Mouse (Mus musculus) lung, postnatal 0 days (tissue): Measurements from ENCODE around the gene Asb2. TPM values are rescaled to one million over a fixed set of nuclear protein-coding genes. Genes with fewer than 3 reads are reported as not detected.

Source experiments
- ATAC-seq: fragments of 200-750 bp; cut with Nextera tagmentation; 2 replicates; pipeline ENCODE4 v1.8.0; 2017; ENCODE audit warnings: moderate library complexity
- DNase-seq: peaks from one replicate; pipeline ENCODE4 v3.0.0-alpha.2; 2016; ENCODE audit warnings: low spot score
- H3K27ac ChIP-seq: fragments of 300-500 bp; sonication (generic); 2 replicates; pipeline ENCODE4 v1.5.1; 2014; ENCODE audit warnings: antibody characterized with exemption, mild to moderate bottlenecking, low read length, mixed read lengths
- H3K27me3 ChIP-seq: fragments of 300-500 bp; sonication (generic); replicated peaks from 2 replicates; pipeline ENCODE4 v1.6.1; 2014; ENCODE audit warnings: low read length, mixed read lengths; ENCODE audit not compliant: insufficient read depth
- H3K36me3 ChIP-seq: fragments of 300-500 bp; sonication (generic); 2 replicates; pipeline ENCODE4 v1.6.1; 2014; ENCODE audit warnings: low read length, mixed read lengths; ENCODE audit not compliant: insufficient read depth
- H3K4me1 ChIP-seq: fragments of 300-500 bp; sonication (generic); 2 replicates; pipeline ENCODE4 v1.6.1; 2014; ENCODE audit warnings: antibody characterized with exemption, low read depth, low read length, mixed read lengths; ENCODE audit not compliant: insufficient read depth
- H3K4me2 ChIP-seq: fragments of 300-500 bp; sonication (generic); replicated peaks from 2 replicates; pipeline ENCODE4 v1.6.1; 2014; ENCODE audit warnings: low read depth, mild to moderate bottlenecking, low read length, moderate library complexity, mixed read lengths
- H3K4me3 ChIP-seq: fragments of 300-500 bp; sonication (generic); 2 replicates; pipeline ENCODE4 v1.5.1; 2014; ENCODE audit warnings: low read depth, low read length
- H3K9ac ChIP-seq: fragments of 300-500 bp; sonication (generic); replicated peaks from 2 replicates; pipeline ENCODE4 v1.6.1; 2014; ENCODE audit warnings: low read depth, mild to moderate bottlenecking
- H3K9me3 ChIP-seq: fragments of 300-500 bp; sonication (generic); 2 replicates; pipeline ENCODE4 v1.6.1; 2016; ENCODE audit warnings: low read length, mixed read lengths
- CTCF ChIP-seq: IDR thresholded peaks from 2 replicates; pipeline ENCODE4 v1.5.1; 2016; ENCODE audit warnings: antibody characterized with exemption, mild to moderate bottlenecking
- EP300 ChIP-seq: IDR thresholded peaks from 2 replicates; pipeline ENCODE4 v1.6.1; 2016; ENCODE audit warnings: antibody characterized with exemption, mild to moderate bottlenecking, control low read depth
- WGBS: fragments of 180-500 bp; shearing (Covaris S2); extraction: QIAGEN DNeasy Blood & Tissue Kit; methylation state at CpG from one replicate; pipeline ENCODE4 v1.1.7; 2014; 5-methylcytosine and 5-hydroxymethylcytosine counted together
- polyA plus RNA-seq: library from polyadenylated mRNA; unstranded; fragments of >200 nt; fragmentation: Nextera tagmentation; extraction: Ambion mirVana; gene quantifications from 2 replicates; pipeline ENCODE4 v1.2.1, GENCODE M21; 2015

Gene Asb2
- polyA plus RNA-seq, 1 experiment from 2014 or later: 5.1 TPM

GRCm38 (mm10) chr12:103273051-103273450 is 82.8 kb downstream of the Asb2 start:
- TF ChIP-seq CTCF (no peak), EP300 (no peak)
- DNase-seq: no peak
- ATAC-seq: no peak
- H3K36me3 ChIP-seq: no peaks in the 10 kb centered on the region
- no peak overlapping the region for H3K4me2 ChIP-seq
- H3K4me3 ChIP-seq: no peak overlapping the region
- no peak overlapping the region for H3K27ac ChIP-seq
- 58% methylated on average over 6 of the region's 6 CpGs for WGBS
- H3K4me1 ChIP-seq: no peaks in the 10 kb centered on the region
- H3K9me3 ChIP-seq: no peaks in the 10 kb centered on the region
- H3K9ac ChIP-seq: no peak overlapping the region
- no peaks in the 10 kb centered on the region for H3K27me3 ChIP-seq

GRCm38 (mm10) chr12:103272176-103272575 is 83.6 kb downstream of the Asb2 start:
- Histone ChIP-seq H3K9ac (no peak overlapping the region), H3K36me3 (no peaks in the 10 kb centered on the region), H3K9me3 (no peaks in the 10 kb centered on the region), H3K4me2 (no peak overlapping the region), H3K27ac (no peak overlapping the region), H3K27me3 (no peaks in the 10 kb centered on the region), H3K4me3 (no peak overlapping the region), H3K4me1 (no peaks in the 10 kb centered on the region)
- DNase-seq: no peak
- ATAC-seq: no peak
- TF ChIP-seq CTCF (no peak), EP300 (no peak)
- 77% methylated on average over 3 of the region's 3 CpGs for WGBS

Other genes starting within 250 kb of the Asb2 start
- gene Prima1, start 113.9 kb downstream of the Asb2 start, polyA plus RNA-seq: 0.13 TPM in 1 of 2 replicates, not detected in the other
- gene Fam181a, start 45.0 kb downstream of the Asb2 start, polyA plus RNA-seq: 0.19 and 0.35 TPM in 2 replicates
- 6.0 and 6.4 TPM in 2 replicates for gene Otub2, start 32.7 kb upstream of the Asb2 start, polyA plus RNA-seq
- gene 9330161L09Rik, start 51.8 kb upstream of the Asb2 start, polyA plus RNA-seq: 0.18 and 0.19 TPM in 2 replicates
- 87.2 and 92.0 TPM in 2 replicates for gene Ddx24, start 69.8 kb upstream of the Asb2 start, polyA plus RNA-seq
- 69.5 and 72.5 TPM in 2 replicates for gene Ifi27, start 78.2 kb upstream of the Asb2 start, polyA plus RNA-seq
- 23.1 and 47.7 TPM in 2 replicates for gene Ifi27l2a, start 87.7 kb upstream of the Asb2 start, polyA plus RNA-seq
- gene Ifi27l2b, start 101.2 kb upstream of the Asb2 start, polyA plus RNA-seq: not detected in 2 replicates
- gene Ppp4r4, start 176.3 kb upstream of the Asb2 start, polyA plus RNA-seq: 6.1 and 6.3 TPM in 2 replicates